Comparison of ENCODE assay signal across 17 mouse cellular contexts in genomic region chr1:155107843-155108242, GRCm38 (mm10). TPM values are rescaled to one million over a fixed set of nuclear protein-coding genes. Genes with fewer than 3 reads are reported as not detected.
DNase-seq lines count a peak whose midpoint lies in the region; ATAC-seq and TF ChIP-seq lines count a peak whose summit lies in the region.
"Had no signal": no experiment of that assay in that cellular context is flagged by ENCODE, and none has a peak within 500 bp of the region (broad histone marks: within the 10 kb centered on the region; RNA-seq: fewer than 3 reads in every experiment).

No protein-coding gene starts in this region.

- TF ChIP-seq CTCF in lung, postnatal 0 days (IDR thresholded peaks at IDR 0.05) = no peak

- H3K4me3 ChIP-seq in embryonic facial prominence, embryonic 12.5 days = no peak overlapping the region
- no peak overlapping the region for H3K4me3 ChIP-seq in embryonic facial prominence, embryonic 10.5 days
- H3K4me3 ChIP-seq in lung, postnatal 0 days (ENCODE audit: low read depth, low read length) = no peak overlapping the region
- no peak overlapping the region for H3K4me3 ChIP-seq in embryonic facial prominence, embryonic 13.5 days
- H3K4me3 ChIP-seq: hindbrain, embryonic 12.5 days; neural tube, embryonic 12.5 days had no signal

- H3K36me3 ChIP-seq in embryonic facial prominence, embryonic 12.5 days = no peaks in the 10 kb centered on the region
- no peaks in the 10 kb centered on the region for H3K36me3 ChIP-seq in embryonic facial prominence, embryonic 10.5 days (replicated peaks)
- H3K36me3 ChIP-seq in lung, postnatal 0 days (ENCODE audit: insufficient read depth, low read length) = no peaks in the 10 kb centered on the region
- no peaks in the 10 kb centered on the region for H3K36me3 ChIP-seq in embryonic facial prominence, embryonic 13.5 days
- H3K36me3 ChIP-seq: hindbrain, embryonic 12.5 days; neural tube, embryonic 12.5 days had no signal

- no peak for ATAC-seq in embryonic facial prominence, embryonic 12.5 days (ENCODE audit: insufficient number of reproducible peaks, insufficient read depth, low FRiP score, low TSS enrichment)
- ATAC-seq in lung, postnatal 0 days = peak; percentile 40; the same call in 1 of the 2 replicates
- no peak for ATAC-seq in embryonic facial prominence, embryonic 13.5 days (ENCODE audit: insufficient number of reproducible peaks, insufficient read depth, low FRiP score, low TSS enrichment, low read depth)
- ATAC-seq in megakaryocyte-erythroid progenitor cell, adult 5-6 weeks (replicated peaks; ENCODE audit: low FRiP score, low TSS enrichment, poor library complexity, severe bottlenecking) = peak; percentile 62
- ATAC-seq: forebrain, postnatal 0 days; Patski had no signal

- peaks cover 24% of the 10 kb centered on the region for H3K4me1 ChIP-seq in embryonic facial prominence, embryonic 12.5 days
- H3K4me1 ChIP-seq in embryonic facial prominence, embryonic 10.5 days = peaks cover 42% of the 10 kb centered on the region
- peaks cover 3% of the 10 kb centered on the region; the same call in 1 of the 2 replicates for H3K4me1 ChIP-seq in lung, postnatal 0 days (ENCODE audit: insufficient read depth, low read depth, low read length)
- peaks cover 25% of the 10 kb centered on the region for H3K4me1 ChIP-seq in embryonic facial prominence, embryonic 13.5 days

- DNase-seq in embryonic facial prominence, embryonic 10.5 days (ENCODE audit: low spot score) = no peak
- peak; percentile 30 for DNase-seq in lung, postnatal 0 days (ENCODE audit: low spot score)
- no peak for DNase-seq in lung, postnatal 4 days
- DNase-seq in cerebellum, adult 18-20 months = no peak
- no peak for DNase-seq in adrenal gland, postnatal 4 days (ENCODE audit: low spot score in 2 of 2)
- DNase-seq: cerebellum, postnatal 10 days; forebrain, postnatal 0 days; kidney, adult 18-20 months; kidney, postnatal 25 days; layer of hippocampus, adult 9-11 months had no signal

- TF ChIP-seq EP300 in lung, postnatal 0 days (IDR thresholded peaks at IDR 0.05) = no peak

- H3K9me3 ChIP-seq in embryonic facial prominence, embryonic 12.5 days = no peaks in the 10 kb centered on the region
- H3K9me3 ChIP-seq in embryonic facial prominence, embryonic 10.5 days = no peaks in the 10 kb centered on the region
- no peaks in the 10 kb centered on the region for H3K9me3 ChIP-seq in lung, postnatal 0 days (ENCODE audit: low read length)
- no peaks in the 10 kb centered on the region for H3K9me3 ChIP-seq in embryonic facial prominence, embryonic 13.5 days
- H3K9me3 ChIP-seq: hindbrain, embryonic 12.5 days; neural tube, embryonic 12.5 days had no signal

- peak overlapping the region; percentile 57; the same call in 1 of the 2 replicates for H3K27ac ChIP-seq in embryonic facial prominence, embryonic 12.5 days
- no peak overlapping the region for H3K27ac ChIP-seq in embryonic facial prominence, embryonic 10.5 days (replicated peaks)
- no peak overlapping the region for H3K27ac ChIP-seq in lung, postnatal 0 days (ENCODE audit: low read length)
- H3K27ac ChIP-seq in embryonic facial prominence, embryonic 13.5 days = no peak overlapping the region
- H3K27ac ChIP-seq: hindbrain, embryonic 12.5 days; liver, embryonic 14.5 days; neural tube, embryonic 12.5 days had no signal

- no peak overlapping the region for H3K4me2 ChIP-seq in embryonic facial prominence, embryonic 12.5 days (replicated peaks)
- no peak overlapping the region for H3K4me2 ChIP-seq in lung, postnatal 0 days (replicated peaks; ENCODE audit: low read depth, low read length)
- H3K4me2 ChIP-seq in embryonic facial prominence, embryonic 13.5 days = 0 out of 2 replicates have a peak overlapping the region, but pooled peaks have one; percentile 7
- H3K4me2 ChIP-seq: hindbrain, embryonic 12.5 days; neural tube, embryonic 12.5 days had no signal

- no peak overlapping the region for H3K9ac ChIP-seq in embryonic facial prominence, embryonic 12.5 days
- H3K9ac ChIP-seq in lung, postnatal 0 days (replicated peaks; ENCODE audit: low read depth) = no peak overlapping the region
- H3K9ac ChIP-seq in embryonic facial prominence, embryonic 13.5 days = no peak overlapping the region
- H3K9ac ChIP-seq: forebrain, postnatal 0 days; hindbrain, embryonic 12.5 days; liver, embryonic 14.5 days; neural tube, embryonic 12.5 days had no signal

- no peaks in the 10 kb centered on the region for H3K27me3 ChIP-seq in embryonic facial prominence, embryonic 12.5 days
- peaks cover 33% of the 10 kb centered on the region for H3K27me3 ChIP-seq in embryonic facial prominence, embryonic 10.5 days (replicated peaks; ENCODE audit: low read depth, poor library complexity, severe bottlenecking)
- no peaks in the 10 kb centered on the region for H3K27me3 ChIP-seq in lung, postnatal 0 days (replicated peaks; ENCODE audit: insufficient read depth, low read length)
- no peaks in the 10 kb centered on the region for H3K27me3 ChIP-seq in embryonic facial prominence, embryonic 13.5 days
- H3K27me3 ChIP-seq: hindbrain, embryonic 12.5 days; neural tube, embryonic 12.5 days; Patski had no signal

- 25% methylated on average over 5 of the region's 5 CpGs for WGBS in embryonic facial prominence, embryonic 12.5 days
- 43% methylated on average over 5 of the region's 5 CpGs for WGBS in embryonic facial prominence, embryonic 10.5 days
- WGBS in lung, postnatal 0 days = 7% methylated on average over 5 of the region's 5 CpGs
- 22% methylated on average over 5 of the region's 5 CpGs for WGBS in embryonic facial prominence, embryonic 13.5 days

RNA-seq across cellular contexts. Expression of gene Ier5, which starts 8.4 kb away (rescaled TPM):
- 17.3 and 19.9 TPM in 2 replicates for polyA plus RNA-seq in embryonic facial prominence, embryonic 12.5 days (2016; fragmentation: Nextera tagmentation; extraction: Ambion mirVana)
- 4.4 TPM in 2 replicates for polyA plus RNA-seq in embryonic facial prominence, embryonic 10.5 days (2016; fragmentation: Nextera tagmentation; extraction: Ambion mirVana)
- polyA plus RNA-seq in lung, postnatal 0 days (2015; fragmentation: Nextera tagmentation; extraction: Ambion mirVana) = 10.9 and 15.3 TPM in 2 replicates
- 7.5 and 9.2 TPM in 2 replicates for polyA plus RNA-seq in embryonic facial prominence, embryonic 13.5 days (2015; fragmentation: Nextera tagmentation; extraction: Ambion mirVana)
- 5.7 and 7.1 TPM in 2 replicates for total RNA-seq in megakaryocyte-erythroid progenitor cell, adult 5-6 weeks (2014; fragmentation: Nextera tagmentation)
- 7.5 and 12.7 TPM in 2 replicates for total RNA-seq in megakaryocyte-erythroid progenitor cell, adult 5-6 weeks (2017)
- total RNA-seq in adrenal gland, postnatal 4 days (2021) = 10 to 100 TPM; 12.8 to 14.4 TPM

RNA-seq across cellular contexts. Expression of gene Mr1, which starts 38.8 kb away (rescaled TPM):
- polyA plus RNA-seq in embryonic facial prominence, embryonic 12.5 days (2016; fragmentation: Nextera tagmentation; extraction: Ambion mirVana) = 4.6 and 6.2 TPM in 2 replicates
- polyA plus RNA-seq in embryonic facial prominence, embryonic 10.5 days (2016; fragmentation: Nextera tagmentation; extraction: Ambion mirVana) = 1.2 and 1.4 TPM in 2 replicates
- 10.5 and 13.2 TPM in 2 replicates for polyA plus RNA-seq in lung, postnatal 0 days (2015; fragmentation: Nextera tagmentation; extraction: Ambion mirVana)
- 9.1 and 11.8 TPM in 2 replicates for polyA plus RNA-seq in embryonic facial prominence, embryonic 13.5 days (2015; fragmentation: Nextera tagmentation; extraction: Ambion mirVana)
- total RNA-seq in megakaryocyte-erythroid progenitor cell, adult 5-6 weeks (2014; fragmentation: Nextera tagmentation) = 6.1 and 7.8 TPM in 2 replicates
- total RNA-seq in megakaryocyte-erythroid progenitor cell, adult 5-6 weeks (2017) = 6.2 and 7.7 TPM in 2 replicates
- total RNA-seq in adrenal gland, postnatal 4 days (2021) = 10 to 100 TPM; 27.8 to 33.1 TPM

RNA-seq across cellular contexts. Expression of gene Stx6, which starts 50.7 kb away (rescaled TPM):
- polyA plus RNA-seq in embryonic facial prominence, embryonic 12.5 days (2016; fragmentation: Nextera tagmentation; extraction: Ambion mirVana) = 109 and 113 TPM in 2 replicates
- polyA plus RNA-seq in embryonic facial prominence, embryonic 10.5 days (2016; fragmentation: Nextera tagmentation; extraction: Ambion mirVana) = 85.0 and 88.9 TPM in 2 replicates
- 74.3 and 77.4 TPM in 2 replicates for polyA plus RNA-seq in lung, postnatal 0 days (2015; fragmentation: Nextera tagmentation; extraction: Ambion mirVana)
- 97.1 and 99.7 TPM in 2 replicates for polyA plus RNA-seq in embryonic facial prominence, embryonic 13.5 days (2015; fragmentation: Nextera tagmentation; extraction: Ambion mirVana)
- total RNA-seq in megakaryocyte-erythroid progenitor cell, adult 5-6 weeks (2014; fragmentation: Nextera tagmentation) = 12.2 and 24.8 TPM in 2 replicates
- total RNA-seq in megakaryocyte-erythroid progenitor cell, adult 5-6 weeks (2017) = 19.6 and 30.9 TPM in 2 replicates
- 10 to 100 TPM; 72.5 to 76.7 TPM for total RNA-seq in adrenal gland, postnatal 4 days (2021)

Comparison
In these comparisons a context has a peak if more than half of its experiments do, and no peak if none do; other contexts are left out.
1. ATAC-seq: peak in lung, postnatal 0 days (single experiment) and megakaryocyte-erythroid progenitor cell, adult 5-6 weeks (single experiment); none in embryonic facial prominence, embryonic 12.5 days (single experiment) and embryonic facial prominence, embryonic 13.5 days (single experiment).